Mouse (Mus musculus): ENCODE measurements around the gene Epx.

Gene Epx

GRCm38 (mm10) chr11:87840676-87841075 lies 34.7 kb downstream of the Epx start:
- no peak for DNase-seq (ENCODE audit: extremely low read depth, low read depth)

- DNase-seq (ENCODE audit: extremely low read depth, low read depth): no peak
Observed at GRCm38 (mm10) chr11:87828239-87828900, 47.0 kb downstream of the Epx start, which contains the start of gene Lpo. Gene Lpo, minus strand, starts transcription at chr11:87828289.

GRCm38 (mm10) chr11:87821502-87821901 lies 53.8 kb downstream of the Epx start:
- no peak for DNase-seq (ENCODE audit: extremely low read depth, low read depth)

GRCm38 (mm10) chr11:87817443-87817773 lies 57.9 kb downstream of the Epx start:
- no peak for DNase-seq (ENCODE audit: extremely low read depth, low read depth)

- no peak for DNase-seq (ENCODE audit: extremely low read depth, low read depth)
Observed at GRCm38 (mm10) chr11:87816707-87817442, 58.5 kb downstream of the Epx start.

- DNase-seq (ENCODE audit: extremely low read depth, low read depth): no peak
Observed at GRCm38 (mm10) chr11:87814831-87815230, 60.5 kb downstream of the Epx start.
